Mouse (Mus musculus) heart, postnatal 0 days (tissue): ENCODE results near the gene Gm14408. TPM values are rescaled to one million over a fixed set of nuclear protein-coding genes. Genes with fewer than 3 reads are reported as not detected.
"Not testable (repeated sequence)": the region's sequence is repeated elsewhere in the genome, so short reads cannot be mapped to it uniquely, and the experiment has no call there.

Experiments used
- ATAC-seq: fragments of 200-750 bp; cut with Nextera tagmentation; 2 replicates; pipeline ENCODE4 v1.8.0; 2017; ENCODE audit warnings: low read depth, moderate number of reproducible peaks, moderate library complexity; ENCODE audit not compliant: insufficient read depth
- DNase-seq: peaks from one replicate; pipeline ENCODE4 v3.0.0-alpha.2; 2016; ENCODE audit warnings: low spot score
- H3K27ac ChIP-seq: fragments of 300-500 bp; sonication (generic); 2 replicates; pipeline ENCODE4 v1.5.1; 2014; ENCODE audit warnings: low read depth, mild to moderate bottlenecking
- H3K27me3 ChIP-seq: fragments of 300-500 bp; sonication (generic); 2 replicates; pipeline ENCODE4 v1.6.1; 2014; ENCODE audit warnings: low read length, mixed read lengths; ENCODE audit not compliant: control insufficient read depth, insufficient read depth
- H3K36me3 ChIP-seq: fragments of 300-500 bp; sonication (generic); replicated peaks from 2 replicates; pipeline ENCODE4 v1.6.1; 2014; ENCODE audit warnings: low read length, mixed read lengths; ENCODE audit not compliant: control insufficient read depth, insufficient read depth
- H3K4me1 ChIP-seq: fragments of 300-500 bp; sonication (generic); 2 replicates; pipeline ENCODE4 v1.6.1; 2014; ENCODE audit warnings: antibody characterized with exemption; ENCODE audit not compliant: control insufficient read depth, insufficient read depth
- H3K4me2 ChIP-seq: fragments of 300-500 bp; sonication (generic); 2 replicates; pipeline ENCODE4 v1.6.1; 2014; ENCODE audit warnings: low read depth, mild to moderate bottlenecking, low read length, moderate library complexity
- H3K4me3 ChIP-seq: fragments of 300-500 bp; sonication (generic); 2 replicates; pipeline ENCODE4 v1.5.1; 2014; ENCODE audit warnings: low read depth, low read length
- H3K9ac ChIP-seq: fragments of 300-500 bp; sonication (generic); replicated peaks from 2 replicates; pipeline ENCODE4 v1.6.1; 2014; ENCODE audit warnings: low read depth, low read length, mixed read lengths
- H3K9me3 ChIP-seq: fragments of 300-500 bp; sonication (generic); replicated peaks from 2 replicates; pipeline ENCODE4 v1.6.1; 2016; ENCODE audit warnings: low read length; ENCODE audit not compliant: control insufficient read depth
- WGBS: fragments of 180-500 bp; shearing (Covaris S2); extraction: QIAGEN DNeasy Blood & Tissue Kit; methylation state at CpG from one replicate; pipeline ENCODE4 v1.1.7; 2014; 5-methylcytosine and 5-hydroxymethylcytosine counted together
- polyA plus RNA-seq: library from polyadenylated mRNA; unstranded; fragments of >200 nt; fragmentation: Nextera tagmentation; extraction: Ambion mirVana; gene quantifications from 2 replicates; pipeline ENCODE4 v1.2.1, GENCODE M21; 2015
- total RNA-seq: library from RNA; depleted of rRNA; stranded (reverse); fragments of >200 nt; gene quantifications from 2 replicates; pipeline ENCODE4 v1.2.3, GENCODE M21; 2014; ENCODE audit warnings: low replicate concordance; rRNA removed

The Gm14408 gene
- total RNA-seq = not detected in 2 replicates
- not detected in 2 replicates for polyA plus RNA-seq

- not testable (repeated sequence) for ATAC-seq, H3K4me1 ChIP-seq, DNase-seq, H3K9me3 ChIP-seq, H3K4me3 ChIP-seq, H3K27ac ChIP-seq, H3K9ac ChIP-seq, H3K27me3 ChIP-seq, H3K4me2 ChIP-seq, H3K36me3 ChIP-seq
- WGBS = 74% methylated on average over 1 of the region's 3 CpGs
Measured at GRCm38 (mm10) chr2:176830840-176831239, at the start of gene Gm14408. TSS of gene Gm14408 (plus strand) at chr2:176831140.

DNA sequence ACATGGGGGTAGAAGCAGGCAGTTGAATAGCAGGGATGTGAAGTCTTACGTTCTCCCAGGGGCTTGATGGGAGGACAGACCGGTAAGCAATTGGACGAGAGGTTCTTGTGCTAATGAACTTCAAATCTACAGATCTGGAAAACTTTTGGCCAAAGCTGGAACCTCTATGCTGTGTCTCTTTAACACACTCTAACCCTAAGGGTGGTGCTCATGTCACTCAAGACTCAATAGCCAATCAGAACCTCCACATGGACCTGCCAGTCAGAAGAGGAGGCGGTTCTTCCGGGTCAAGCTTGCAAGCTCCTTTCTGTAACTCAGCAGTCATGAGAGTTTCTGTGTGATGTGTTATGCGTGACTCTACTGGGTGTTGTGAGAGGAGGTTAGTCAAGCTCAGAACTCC, 32.6 kb upstream of the Gm14408 start, which contains the start of gene Gm14295:
Gene Gm14295, plus strand, starts transcription at position 301 of the 400 bp plus-strand sequence.
- no CpG with 5 or more reads among the region's 6 CpGs for WGBS
- not testable (repeated sequence) for H3K27ac ChIP-seq, H3K9ac ChIP-seq, ATAC-seq, H3K9me3 ChIP-seq, H3K27me3 ChIP-seq, H3K4me1 ChIP-seq, H3K36me3 ChIP-seq, DNase-seq
- Histone ChIP-seq H3K4me3 (peak within 1 kb of the TSS; percentile 41), H3K4me2 (peak within 1 kb of the TSS; percentile 51)

- H3K9ac ChIP-seq, ATAC-seq, H3K4me1 ChIP-seq, H3K36me3 ChIP-seq, H3K27me3 ChIP-seq, H3K9me3 ChIP-seq, H3K27ac ChIP-seq: not testable (repeated sequence)
- H3K4me2 ChIP-seq = peak overlapping the region; percentile 51
- peak overlapping the region; percentile 41 for H3K4me3 ChIP-seq
- WGBS = 9% methylated on average over 14 of the region's 15 CpGs
- DNase-seq = peak; percentile 2
Measured at GRCm38 (mm10) chr2:176798785-176799184, 32.2 kb upstream of the Gm14408 start.

Other genes with a start within 250 kb of the Gm14408 start
- gene Gm14308, start 194.8 kb upstream of the Gm14408 start, total RNA-seq = 33.2 TPM in 1 of 2 replicates, not detected in the other
- gene Gm14308, start 194.8 kb upstream of the Gm14408 start, polyA plus RNA-seq = 1.7 and 13.8 TPM in 2 replicates
- 6.1 and 11.8 TPM in 2 replicates for gene Zfp973, start 160.6 kb upstream of the Gm14408 start, total RNA-seq
- gene Zfp973, start 160.6 kb upstream of the Gm14408 start, polyA plus RNA-seq = 6.1 and 7.2 TPM in 2 replicates
- 17.0 and 21.6 TPM in 2 replicates for gene Gm14305, start 122.8 kb upstream of the Gm14408 start, total RNA-seq
- 20.0 and 21.7 TPM in 2 replicates for gene Gm14305, start 122.8 kb upstream of the Gm14408 start, polyA plus RNA-seq
- 7.0 and 10.2 TPM in 2 replicates for gene Gm14295, start 32.5 kb upstream of the Gm14408 start, total RNA-seq
- 13.5 and 18.4 TPM in 2 replicates for gene Gm14295, start 32.5 kb upstream of the Gm14408 start, polyA plus RNA-seq
- 4.1 and 7.3 TPM in 2 replicates for gene Gm14296, start 96.7 kb downstream of the Gm14408 start, total RNA-seq
- 3.4 and 5.7 TPM in 2 replicates for gene Gm14296, start 96.7 kb downstream of the Gm14408 start, polyA plus RNA-seq
- gene Gm14419, start 169.8 kb downstream of the Gm14408 start, total RNA-seq = 0.62 and 4.4 TPM in 2 replicates
- 6.6 and 9.6 TPM in 2 replicates for gene Gm14419, start 169.8 kb downstream of the Gm14408 start, polyA plus RNA-seq
- not detected in 2 replicates for gene Gm14401, start 243.2 kb downstream of the Gm14408 start, total RNA-seq
- 0.15 TPM in 1 of 2 replicates, not detected in the other for gene Gm14401, start 243.2 kb downstream of the Gm14408 start, polyA plus RNA-seq